Mouse (Mus musculus) limb, embryonic 12.5 days (tissue): ENCODE results near the gene Tex264. TPM values are rescaled to one million over a fixed set of nuclear protein-coding genes. Genes with fewer than 3 reads are reported as not detected.

Experiments
- polyA plus RNA-seq: library from polyadenylated mRNA; unstranded; fragments of >200 nt; fragmentation: Nextera tagmentation; extraction: Ambion mirVana; gene quantifications from 2 replicates; pipeline ENCODE4 v1.2.1, GENCODE M21; 2016

Tex264 gene
- polyA plus RNA-seq, 1 experiment from 2014 or later = 36.8 TPM

Other genes with a start within 250 kb of the Tex264 start
- gene Acy1, start 247.6 kb downstream of the Tex264 start, polyA plus RNA-seq = 45.0 and 51.1 TPM in 2 replicates
- 10.6 and 16.1 TPM in 2 replicates for gene Abhd14b, start 238.5 kb downstream of the Tex264 start, polyA plus RNA-seq
- gene Abhd14a, start 238.2 kb downstream of the Tex264 start, polyA plus RNA-seq = 56.0 and 57.8 TPM in 2 replicates
- gene Pcbp4, start 232.6 kb downstream of the Tex264 start, polyA plus RNA-seq = 172 and 176 TPM in 2 replicates
- 0.65 and 0.90 TPM in 2 replicates for gene Gpr62, start 220.0 kb downstream of the Tex264 start, polyA plus RNA-seq
- gene Rrp9, start 210.0 kb downstream of the Tex264 start, polyA plus RNA-seq = 59.0 and 61.1 TPM in 2 replicates
- gene Parp3, start 209.0 kb downstream of the Tex264 start, polyA plus RNA-seq = 2.8 and 3.5 TPM in 2 replicates
- gene Iqcf1, start 186.0 kb downstream of the Tex264 start, polyA plus RNA-seq = not detected in 2 replicates
- not detected in 2 replicates for gene Iqcf5, start 171.4 kb downstream of the Tex264 start, polyA plus RNA-seq
- not detected in 2 replicates for gene Iqcf3, start 124.3 kb downstream of the Tex264 start, polyA plus RNA-seq
- not detected in 2 replicates for gene Iqcf4, start 114.9 kb downstream of the Tex264 start, polyA plus RNA-seq
- not detected in 2 replicates for gene Iqcf6, start 59.3 kb downstream of the Tex264 start, polyA plus RNA-seq
- not detected in 2 replicates for gene Grm2, start 29.8 kb downstream of the Tex264 start, polyA plus RNA-seq
- 10.8 and 12.2 TPM in 2 replicates for gene Rad54l2, start 103.3 kb upstream of the Tex264 start, polyA plus RNA-seq
- gene Dcaf1, start 135.9 kb upstream of the Tex264 start, polyA plus RNA-seq = 22.3 and 24.9 TPM in 2 replicates
- gene Rbm15b, start 201.5 kb upstream of the Tex264 start, polyA plus RNA-seq = 25.9 TPM in 2 replicates
- 229 and 233 TPM in 2 replicates for gene Manf, start 206.1 kb upstream of the Tex264 start, polyA plus RNA-seq